Mouse (Mus musculus) layer of hippocampus, adult 18-20 months (tissue): Measurements from ENCODE around the gene Gm45808. TPM values are rescaled to one million over a fixed set of nuclear protein-coding genes. Genes with fewer than 3 reads are reported as not detected.
A peak's percentile ranks its signal among the peaks of the same experiment; 100 is the strongest.
"Not testable (repeated sequence)": the region's sequence is repeated elsewhere in the genome, so short reads cannot be mapped to it uniquely, and the experiment has no call there.

Experiments used
- DNase-seq, 2 experiments: peaks; one replicate each; pipeline ENCODE4 v3.0.0; 2022; ENCODE audit warnings: low spot score in 2 of 2
- total RNA-seq, 2 experiments: library from RNA; stranded (reverse); gene quantifications; 2 replicates each; pipeline ENCODE4 v1.2.3; 2021

The Gm45808 gene
- total RNA-seq, 2 experiments from 2014 or later: 0.91 to 1.2 TPM

GRCm38 (mm10) chr7:45509912-45510787 is 23.5 kb upstream of the Gm45808 start, which contains the start of gene Nucb1:
Gene Nucb1 (minus strand): TSS chr7:45510406.
- peak; percentile 89 to 92 for DNase-seq

- no peak for DNase-seq
These were observed 22.7 kb upstream of the Gm45808 start for GRCm38 (mm10) chr7:45509181-45509882.

GRCm38 (mm10) chr7:45508561-45508960 is 21.9 kb upstream of the Gm45808 start:
- no peak for DNase-seq

- no peak for DNase-seq
These were observed 21.0 kb upstream of the Gm45808 start for GRCm38 (mm10) chr7:45507583-45507982.

- DNase-seq: no peak
These were observed 11.8 kb upstream of the Gm45808 start for GRCm38 (mm10) chr7:45498427-45498826.

- DNase-seq: no peak
These were observed 7.9 kb upstream of the Gm45808 start for GRCm38 (mm10) chr7:45494548-45494947.

- DNase-seq: no peak
These were observed 6.3 kb upstream of the Gm45808 start for GRCm38 (mm10) chr7:45492951-45493350.

- no peak for DNase-seq
These were observed 5.7 kb upstream of the Gm45808 start for GRCm38 (mm10) chr7:45492225-45492844.

- no peak for DNase-seq
These were observed 4.7 kb upstream of the Gm45808 start for GRCm38 (mm10) chr7:45491264-45491663.

- DNase-seq: no peak
These were observed 4.2 kb upstream of the Gm45808 start for GRCm38 (mm10) chr7:45490822-45491221.

GRCm38 (mm10) chr7:45489578-45489977 is 3.0 kb upstream of the Gm45808 start:
- DNase-seq: no peak

GRCm38 (mm10) chr7:45488293-45489204 is 1.9 kb upstream of the Gm45808 start, which contains the start of gene Dhdh:
Gene Dhdh (minus strand): TSS chr7:45488805.
- peak in 1 of 2 experiments; percentile 49 for DNase-seq

GRCm38 (mm10) chr7:45487861-45488292 is 1.3 kb upstream of the Gm45808 start:
- no peak for DNase-seq

GRCm38 (mm10) chr7:45486158-45486557 is 453 bp downstream of the Gm45808 start:
- DNase-seq: no peak

- DNase-seq: not testable (repeated sequence)
These were observed 1.6 kb downstream of the Gm45808 start for GRCm38 (mm10) chr7:45484985-45485384.

GRCm38 (mm10) chr7:45482166-45482565 is 4.4 kb downstream of the Gm45808 start:
- DNase-seq: no peak

- peak in 1 of 2 experiments; percentile 85 for DNase-seq
These were observed 5.2 kb downstream of the Gm45808 start, which contains the start of gene Tulp2 for GRCm38 (mm10) chr7:45481374-45481927. Gene Tulp2 (plus strand): TSS chr7:45481877.

GRCm38 (mm10) chr7:45480310-45480709 is 6.3 kb downstream of the Gm45808 start:
- not testable (repeated sequence) for DNase-seq

GRCm38 (mm10) chr7:45478774-45479173 is 7.8 kb downstream of the Gm45808 start:
- no peak for DNase-seq

- peak in 1 of 2 experiments; percentile 73 for DNase-seq
These were observed 9.6 kb downstream of the Gm45808 start for GRCm38 (mm10) chr7:45477003-45477402.
